Mouse (Mus musculus): ENCODE measurements at regions not wholly inside any gene's neighbourhood (a gene's known extent, or its start where the extent isn't known, plus 50 kb on each side); places are given as distances from the start of the nearest gene placed in this dataset.
A peak's percentile ranks its signal among the peaks of the same experiment; 100 is the strongest.

- no peak for TF ChIP-seq POLR2A (IDR thresholded peaks at IDR 0.05; ENCODE audit: insufficient read depth, low read length)
- peak; percentile 70 for TF ChIP-seq CTCF (IDR thresholded peaks at IDR 0.05; ENCODE audit: low read depth, low read length)
Observed at GRCm38 (mm10) chrX:51913247-51913646, 59.3 kb downstream of the 1700080O16Rik start.

Data from ES-Bruce4 (cell line).